Mouse (Mus musculus) neural tube, embryonic 12.5 days (tissue): ENCODE data around the gene Atxn1. TPM values are rescaled to one million over a fixed set of nuclear protein-coding genes. Genes with fewer than 3 reads are reported as not detected.

Experiments used
- ATAC-seq: fragments of 200-750 bp; cut with Nextera tagmentation; 2 replicates; pipeline ENCODE4 v1.8.0; 2017; ENCODE audit warnings: low read depth, mild to moderate bottlenecking, moderate TSS enrichment, moderate library complexity; ENCODE audit not compliant: low FRiP score
- H3K27ac ChIP-seq: fragments of 300-500 bp; sonication (generic); 2 replicates; pipeline ENCODE4 v1.5.1; 2016
- H3K27me3 ChIP-seq: fragments of 300-500 bp; sonication (generic); replicated peaks from 2 replicates; pipeline ENCODE4 v1.6.1; 2016; ENCODE audit warnings: mild to moderate bottlenecking
- H3K36me3 ChIP-seq: fragments of 300-500 bp; sonication (generic); 2 replicates; pipeline ENCODE4 v1.6.1; 2016; ENCODE audit warnings: mild to moderate bottlenecking
- H3K4me1 ChIP-seq: fragments of 300-500 bp; sonication (generic); 2 replicates; pipeline ENCODE4 v1.6.1; 2016
- H3K4me2 ChIP-seq: fragments of 300-500 bp; sonication (generic); replicated peaks from 2 replicates; pipeline ENCODE4 v1.6.1; 2016; ENCODE audit warnings: mild to moderate bottlenecking
- H3K4me3 ChIP-seq: fragments of 300-500 bp; sonication (generic); 2 replicates; pipeline ENCODE4 v1.5.1; 2016
- H3K9ac ChIP-seq: fragments of 300-500 bp; sonication (generic); 2 replicates; pipeline ENCODE4 v1.6.1; 2016; ENCODE audit warnings: mild to moderate bottlenecking
- H3K9me3 ChIP-seq: fragments of 300-500 bp; sonication (generic); 2 replicates; pipeline ENCODE4 v1.6.1; 2016; ENCODE audit warnings: mild to moderate bottlenecking
- WGBS: fragments of 180-500 bp; shearing (Covaris S2); methylation state at CpG from one replicate; pipeline ENCODE4 v1.1.7; 2016; 5-methylcytosine and 5-hydroxymethylcytosine counted together
- polyA plus RNA-seq: library from polyadenylated mRNA; unstranded; fragments of >200 nt; fragmentation: Nextera tagmentation; extraction: Ambion mirVana; gene quantifications from 2 replicates; pipeline ENCODE4 v1.2.1, GENCODE M21; 2016

Gene Atxn1
- polyA plus RNA-seq, 1 experiment from 2014 or later: 3.4 TPM

GRCm38 (mm10) chr13:45696009-45696408, 268.8 kb downstream of the Atxn1 start:
- Histone ChIP-seq H3K27me3 (no peaks in the 10 kb centered on the region), H3K36me3 (peaks cover 3% of the 10 kb centered on the region), H3K4me1 (no peaks in the 10 kb centered on the region), H3K9me3 (no peaks in the 10 kb centered on the region), H3K4me3 (no peak overlapping the region), H3K27ac (no peak overlapping the region), H3K9ac (no peak overlapping the region), H3K4me2 (no peak overlapping the region)
- 95% methylated on average over 6 of the region's 6 CpGs for WGBS
- ATAC-seq: no peak

GRCm38 (mm10) chr13:45694921-45695437, 269.8 kb downstream of the Atxn1 start:
- ATAC-seq: no peak
- Histone ChIP-seq H3K4me3 (no peak overlapping the region), H3K27me3 (no peaks in the 10 kb centered on the region), H3K27ac (no peak overlapping the region), H3K9ac (no peak overlapping the region), H3K9me3 (no peaks in the 10 kb centered on the region), H3K4me1 (no peaks in the 10 kb centered on the region), H3K4me2 (no peak overlapping the region), H3K36me3 (peaks cover 3% of the 10 kb centered on the region)
- WGBS: 92% methylated on average over 12 of the region's 12 CpGs

- ATAC-seq: no peak
Measured at GRCm38 (mm10) chr13:45693953-45694352, 270.9 kb downstream of the Atxn1 start.

GRCm38 (mm10) chr13:45693534-45693933, 271.3 kb downstream of the Atxn1 start:
- no peak overlapping the region for H3K4me3 ChIP-seq
- WGBS: 75% methylated on average over 11 of the region's 11 CpGs
- H3K4me2 ChIP-seq: no peak overlapping the region
- peaks cover 3% of the 10 kb centered on the region for H3K36me3 ChIP-seq
- no peaks in the 10 kb centered on the region for H3K9me3 ChIP-seq
- no peaks in the 10 kb centered on the region for H3K4me1 ChIP-seq
- H3K27ac ChIP-seq: no peak overlapping the region
- H3K27me3 ChIP-seq: no peaks in the 10 kb centered on the region
- H3K9ac ChIP-seq: no peak overlapping the region
- no peak for ATAC-seq

More at GRCm38 (mm10) chr13:45693953-45694352, 270.9 kb downstream of the Atxn1 start:
- no peaks in the 10 kb centered on the region for H3K4me1 ChIP-seq
- no peak overlapping the region for H3K27ac ChIP-seq
- no peak overlapping the region for H3K9ac ChIP-seq
- H3K36me3 ChIP-seq: peaks cover 3% of the 10 kb centered on the region
- 92% methylated on average over 9 of the region's 9 CpGs for WGBS
- no peaks in the 10 kb centered on the region for H3K9me3 ChIP-seq
- no peaks in the 10 kb centered on the region for H3K27me3 ChIP-seq
- no peak overlapping the region for H3K4me2 ChIP-seq
- no peak overlapping the region for H3K4me3 ChIP-seq

GRCm38 (mm10) chr13:45693126-45693525, 271.7 kb downstream of the Atxn1 start:
- no peaks in the 10 kb centered on the region for H3K27me3 ChIP-seq
- 88% methylated on average over 4 of the region's 4 CpGs for WGBS
- H3K4me1 ChIP-seq: no peaks in the 10 kb centered on the region
- peaks cover 3% of the 10 kb centered on the region for H3K36me3 ChIP-seq
- no peak overlapping the region for H3K9ac ChIP-seq
- H3K27ac ChIP-seq: no peak overlapping the region
- no peaks in the 10 kb centered on the region for H3K9me3 ChIP-seq
- ATAC-seq: no peak
- H3K4me3 ChIP-seq: no peak overlapping the region
- no peak overlapping the region for H3K4me2 ChIP-seq

- H3K4me2 ChIP-seq: no peak overlapping the region
- H3K9me3 ChIP-seq: no peaks in the 10 kb centered on the region
- H3K36me3 ChIP-seq: peaks cover 1% of the 10 kb centered on the region
- 72% methylated on average over 9 of the region's 9 CpGs for WGBS
- H3K27me3 ChIP-seq: no peaks in the 10 kb centered on the region
- H3K4me3 ChIP-seq: no peak overlapping the region
- H3K27ac ChIP-seq: no peak overlapping the region
- ATAC-seq: no peak
- H3K9ac ChIP-seq: no peak overlapping the region
- no peaks in the 10 kb centered on the region for H3K4me1 ChIP-seq
Measured at GRCm38 (mm10) chr13:45692440-45692839, 272.4 kb downstream of the Atxn1 start.

- no peak overlapping the region for H3K4me2 ChIP-seq
- no peaks in the 10 kb centered on the region for H3K4me1 ChIP-seq
- no peak overlapping the region for H3K4me3 ChIP-seq
- H3K36me3 ChIP-seq: no peaks in the 10 kb centered on the region
- no peak overlapping the region for H3K9ac ChIP-seq
- 86% methylated on average over 1 of the region's 1 CpGs for WGBS
- no peak overlapping the region for H3K27ac ChIP-seq
- ATAC-seq: no peak
- H3K27me3 ChIP-seq: no peaks in the 10 kb centered on the region
- no peaks in the 10 kb centered on the region for H3K9me3 ChIP-seq
Measured at GRCm38 (mm10) chr13:45690426-45690825, 274.4 kb downstream of the Atxn1 start.

- no peaks in the 10 kb centered on the region for H3K4me1 ChIP-seq
- ATAC-seq: no peak
- no peak overlapping the region for H3K4me3 ChIP-seq
- H3K27ac ChIP-seq: no peak overlapping the region
- H3K9ac ChIP-seq: no peak overlapping the region
- 67% methylated on average over 2 of the region's 2 CpGs for WGBS
- no peaks in the 10 kb centered on the region for H3K27me3 ChIP-seq
- H3K9me3 ChIP-seq: no peaks in the 10 kb centered on the region
- no peak overlapping the region for H3K4me2 ChIP-seq
- H3K36me3 ChIP-seq: no peaks in the 10 kb centered on the region
Measured at GRCm38 (mm10) chr13:45688864-45689263, 275.9 kb downstream of the Atxn1 start.

- Histone ChIP-seq H3K4me2 (no peak overlapping the region), H3K36me3 (no peaks in the 10 kb centered on the region), H3K9ac (no peak overlapping the region), H3K9me3 (no peaks in the 10 kb centered on the region), H3K27me3 (no peaks in the 10 kb centered on the region), H3K4me1 (no peaks in the 10 kb centered on the region), H3K4me3 (no peak overlapping the region), H3K27ac (no peak overlapping the region)
- WGBS: 93% methylated on average over 8 of the region's 8 CpGs
- no peak for ATAC-seq
Measured at GRCm38 (mm10) chr13:45687581-45687980, 277.2 kb downstream of the Atxn1 start.

- Histone ChIP-seq H3K4me3 (no peak overlapping the region), H3K36me3 (no peaks in the 10 kb centered on the region), H3K9ac (no peak overlapping the region), H3K27me3 (no peaks in the 10 kb centered on the region), H3K4me1 (no peaks in the 10 kb centered on the region), H3K4me2 (no peak overlapping the region), H3K27ac (no peak overlapping the region), H3K9me3 (no peaks in the 10 kb centered on the region)
- ATAC-seq: no peak
- 66% methylated on average over 3 of the region's 3 CpGs for WGBS
Measured at GRCm38 (mm10) chr13:45686309-45686582, 278.6 kb downstream of the Atxn1 start.

GRCm38 (mm10) chr13:45685575-45686308, 279.1 kb downstream of the Atxn1 start:
- no peak for ATAC-seq
- H3K4me2 ChIP-seq: no peak overlapping the region
- H3K36me3 ChIP-seq: no peaks in the 10 kb centered on the region
- H3K27ac ChIP-seq: no peak overlapping the region
- H3K9me3 ChIP-seq: no peaks in the 10 kb centered on the region
- H3K4me3 ChIP-seq: no peak overlapping the region
- no peak overlapping the region for H3K9ac ChIP-seq
- no peaks in the 10 kb centered on the region for H3K27me3 ChIP-seq
- WGBS: 78% methylated on average over 7 of the region's 7 CpGs
- no peaks in the 10 kb centered on the region for H3K4me1 ChIP-seq

- Histone ChIP-seq H3K4me1 (no peaks in the 10 kb centered on the region), H3K9ac (no peak overlapping the region), H3K9me3 (no peaks in the 10 kb centered on the region), H3K36me3 (no peaks in the 10 kb centered on the region), H3K27me3 (no peaks in the 10 kb centered on the region), H3K4me3 (no peak overlapping the region), H3K4me2 (no peak overlapping the region), H3K27ac (no peak overlapping the region)
- no peak for ATAC-seq
- 76% methylated on average over 4 of the region's 4 CpGs for WGBS
Measured at GRCm38 (mm10) chr13:45684891-45685311, 279.9 kb downstream of the Atxn1 start.

GRCm38 (mm10) chr13:45683991-45684390, 280.8 kb downstream of the Atxn1 start:
- Histone ChIP-seq H3K9ac (no peak overlapping the region), H3K4me3 (no peak overlapping the region), H3K36me3 (no peaks in the 10 kb centered on the region), H3K4me1 (no peaks in the 10 kb centered on the region), H3K27me3 (no peaks in the 10 kb centered on the region), H3K27ac (no peak overlapping the region), H3K4me2 (no peak overlapping the region), H3K9me3 (no peaks in the 10 kb centered on the region)
- no peak for ATAC-seq
- WGBS: 76% methylated on average over 3 of the region's 3 CpGs
